Mouse (Mus musculus) heart, adult 2 months (tissue): ENCODE data around the gene Pdzrn3.

Experiments used
- CTCF ChIP-seq: fragments of 200-600 bp; IDR thresholded peaks from 2 replicates; pipeline ENCODE4 v1.8.1; 2022; ENCODE audit warnings: antibody characterized with exemption, mild to moderate bottlenecking, moderate library complexity
- EP300 ChIP-seq: fragments of 200-500 bp; IDR thresholded peaks from 2 replicates; pipeline ENCODE4 v1.6.1; 2011; ENCODE audit warnings: low read depth, low read length, control low read depth; ENCODE audit not compliant: insufficient read depth
- POLR2A ChIP-seq: fragments of 200-500 bp; IDR thresholded peaks from 2 replicates; pipeline ENCODE4 v1.6.1; 2011; ENCODE audit warnings: mild to moderate bottlenecking, low read depth, low read length, control low read depth; ENCODE audit not compliant: insufficient read depth

- TF ChIP-seq EP300, result no peak
- TF ChIP-seq CTCF, result no peak
- no peak for TF ChIP-seq POLR2A
Measured at GRCm38 (mm10) chr6:101335744-101336143, 42.0 kb downstream of the Pdzrn3 start.
